Mouse (Mus musculus): ENCODE measurements around the gene Mterf4.

DNA sequence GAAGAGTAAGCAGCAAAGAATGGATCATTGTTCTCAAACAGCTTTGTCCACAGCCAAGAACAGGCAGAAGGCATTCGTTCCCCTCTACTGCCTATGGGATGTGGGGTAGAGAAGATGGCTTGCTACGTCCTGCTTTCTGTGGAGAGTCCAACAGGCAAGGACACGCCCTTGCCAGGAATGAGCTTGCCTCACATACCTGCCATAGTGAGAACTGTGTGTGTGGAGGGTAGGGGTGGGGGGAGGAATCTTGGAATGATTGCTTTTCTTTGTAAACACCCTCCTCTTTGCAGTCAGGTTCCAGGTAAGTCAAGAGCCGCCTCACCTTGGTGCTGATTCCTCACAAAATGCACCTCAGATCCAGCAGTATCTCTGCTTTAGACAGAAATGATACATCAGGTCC, 5.9 kb downstream of the Mterf4 start:
- TF ChIP-seq POLR2A (IDR thresholded peaks at IDR 0.05; ENCODE audit: control insufficient read depth, low read depth, low read length), result no peak
- TF ChIP-seq CTCF (IDR thresholded peaks at IDR 0.05; ENCODE audit: control insufficient read depth, insufficient read depth, insufficient replicate concordance, low read depth, low read length), result no peak

All from testis, adult 2 months (tissue).